Mouse (Mus musculus) olfactory bulb, adult 2 months (tissue): Measurements from ENCODE around the gene Itsn2. TPM values are rescaled to one million over a fixed set of nuclear protein-coding genes. Genes with fewer than 3 reads are reported as not detected.
"Not testable (repeated sequence)": the region's sequence is repeated elsewhere in the genome, so short reads cannot be mapped to it uniquely, and the experiment has no call there.

Experiments used
- H3K27ac ChIP-seq: fragments of 200-500 bp; 2 replicates; pipeline ENCODE4 v1.5.1; 2012; ENCODE audit warnings: low read depth, low read length; ENCODE audit not compliant: insufficient read depth
- H3K4me1 ChIP-seq: fragments of 200-500 bp; 2 replicates; pipeline ENCODE4 v1.6.1; 2012; ENCODE audit warnings: low read length; ENCODE audit not compliant: control insufficient read depth, insufficient read depth
- H3K4me3 ChIP-seq: fragments of 200-500 bp; 2 replicates; pipeline ENCODE4 v1.5.1; 2012; ENCODE audit warnings: mild to moderate bottlenecking, low read depth, low read length, moderate library complexity; ENCODE audit not compliant: insufficient read depth
- CTCF ChIP-seq: fragments of 200-500 bp; IDR thresholded peaks from 2 replicates; pipeline ENCODE4 v1.5.1; 2012; ENCODE audit warnings: low read depth, mild to moderate bottlenecking, low read length, moderate library complexity; ENCODE audit not compliant: insufficient read depth
- POLR2A ChIP-seq: fragments of 200-500 bp; IDR thresholded peaks from 2 replicates; pipeline ENCODE4 v1.6.1; 2012; ENCODE audit warnings: mild to moderate bottlenecking, low read depth, low read length, moderate library complexity; ENCODE audit not compliant: insufficient read depth
- WGBS: fragments of 180-500 bp; shearing (Covaris S2); methylation state at CpG from one replicate; pipeline ENCODE4 v1.1.7; 2018; 5-methylcytosine and 5-hydroxymethylcytosine counted together
- polyA plus RNA-seq: library from polyadenylated mRNA; stranded (reverse); fragments of >200 nt; gene quantifications from 2 replicates; pipeline ENCODE4 v1.2.4, GENCODE M21; 2012; ENCODE audit warnings: low replicate concordance; ENCODE audit not compliant: missing spikeins, insufficient read depth, insufficient read length

The Itsn2 gene
- polyA plus RNA-seq, 1 experiment, result not detected

DNA sequence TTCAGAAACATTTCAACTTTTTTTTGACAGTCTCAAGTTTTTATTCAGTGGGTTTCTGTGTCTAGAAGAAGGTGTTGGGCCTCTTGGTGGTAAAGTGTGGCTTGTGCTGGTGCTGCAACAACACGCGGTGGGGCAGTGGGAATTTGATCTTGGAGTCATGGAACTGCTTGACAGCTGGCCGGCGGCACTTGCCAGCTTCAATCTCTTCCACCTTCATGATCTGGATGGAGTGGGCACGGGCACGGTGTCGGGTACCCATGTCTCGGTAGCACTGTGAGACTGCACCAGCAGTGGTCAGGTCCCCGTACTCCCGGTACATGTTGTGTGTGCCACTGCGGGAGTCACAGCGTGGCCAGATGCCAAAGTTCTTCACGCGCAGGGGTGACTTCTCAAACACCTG is 96.9 kb downstream of the Itsn2 start:
- TF ChIP-seq CTCF (no peak), POLR2A (no peak)
- no peak overlapping the region for H3K4me3 ChIP-seq
- WGBS, result 93% methylated on average over 14 of the region's 14 CpGs
- no peaks in the 10 kb centered on the region; the same call in 1 of the 2 replicates for H3K4me1 ChIP-seq
- no peak overlapping the region for H3K27ac ChIP-seq

DNA sequence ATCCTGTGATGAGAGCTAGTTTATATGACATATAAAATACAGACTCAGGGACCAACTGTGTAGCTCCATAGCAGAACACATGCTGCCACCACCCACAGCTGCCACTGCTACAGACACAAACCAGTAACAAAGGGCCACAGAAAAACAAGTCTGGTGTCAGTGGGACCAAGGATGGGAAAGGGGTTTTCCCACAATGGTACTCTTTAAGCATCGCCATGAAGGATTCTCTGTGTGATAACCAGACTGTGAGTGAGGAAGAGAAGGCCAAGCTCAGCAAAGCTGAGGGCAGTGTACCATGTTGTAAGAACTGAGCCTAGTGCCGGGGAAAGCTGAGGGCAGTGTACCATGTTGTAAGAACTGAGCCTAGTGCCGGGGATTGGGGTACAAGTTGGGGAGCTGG is 98.8 kb downstream of the Itsn2 start:
- H3K27ac ChIP-seq, result peak overlapping the region; percentile 61
- TF ChIP-seq POLR2A, result no peak
- TF ChIP-seq CTCF, result no peak
- 81% methylated on average over 3 of the region's 3 CpGs for WGBS
- H3K4me3 ChIP-seq, result no peak overlapping the region
- H3K4me1 ChIP-seq, result no peaks in the 10 kb centered on the region

DNA sequence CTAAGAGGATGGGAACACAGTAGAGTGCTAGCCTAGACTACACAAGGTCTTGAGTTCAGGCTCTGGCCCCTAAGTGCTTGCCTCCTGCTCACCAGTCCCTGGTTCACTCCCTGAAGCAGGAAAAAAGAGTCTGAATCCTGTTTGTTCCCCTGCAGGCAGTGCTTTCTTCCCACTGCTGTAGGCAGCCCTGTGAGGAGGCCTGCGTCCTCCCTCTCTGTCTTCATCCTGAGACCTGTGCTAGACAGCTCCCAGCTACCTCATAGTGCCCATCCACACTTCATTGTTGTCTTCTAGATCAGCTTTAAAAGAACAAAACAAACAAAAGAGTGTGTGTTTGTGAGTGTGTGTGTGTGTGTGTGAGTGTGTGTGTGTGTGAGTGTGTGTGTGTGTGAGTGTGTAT is 102.1 kb downstream of the Itsn2 start:
- 94% methylated on average over 1 of the region's 1 CpGs for WGBS
- TF ChIP-seq CTCF, result no peak
- no peak for TF ChIP-seq POLR2A
- Histone ChIP-seq H3K4me1 (no peaks in the 10 kb centered on the region), H3K4me3 (no peak overlapping the region), H3K27ac (no peak overlapping the region)

DNA sequence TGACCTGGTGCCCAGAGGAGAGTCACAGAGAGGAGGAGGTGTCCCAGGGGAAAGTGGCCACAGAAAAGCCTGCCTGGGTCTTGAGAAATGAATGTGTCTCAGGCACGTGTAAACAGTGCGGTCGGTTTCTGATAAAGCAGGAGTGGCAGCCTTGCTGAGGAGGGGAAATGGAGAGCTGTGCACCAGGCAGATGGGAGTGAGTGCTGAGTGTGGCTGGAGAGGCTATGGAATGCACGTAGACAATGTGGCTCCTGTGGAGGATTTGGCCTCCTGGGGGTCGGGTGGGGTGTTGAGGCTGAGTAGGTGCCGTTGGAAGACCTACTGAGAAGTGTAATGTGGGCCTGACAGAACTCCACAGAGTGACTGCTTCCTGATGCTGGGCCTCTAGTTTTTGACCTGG is 113.2 kb downstream of the Itsn2 start:
- not testable (repeated sequence) for H3K4me3 ChIP-seq, H3K4me1 ChIP-seq, H3K27ac ChIP-seq
- WGBS, result 80% methylated on average over 6 of the region's 6 CpGs

GRCm38 (mm10) chr12:4706175-4706574 is 113.7 kb downstream of the Itsn2 start:
- 88% methylated on average over 5 of the region's 5 CpGs for WGBS
- Histone ChIP-seq H3K27ac (no peak overlapping the region), H3K4me3 (no peak overlapping the region), H3K4me1 (no peaks in the 10 kb centered on the region)
- TF ChIP-seq POLR2A (no peak), CTCF (no peak)

DNA sequence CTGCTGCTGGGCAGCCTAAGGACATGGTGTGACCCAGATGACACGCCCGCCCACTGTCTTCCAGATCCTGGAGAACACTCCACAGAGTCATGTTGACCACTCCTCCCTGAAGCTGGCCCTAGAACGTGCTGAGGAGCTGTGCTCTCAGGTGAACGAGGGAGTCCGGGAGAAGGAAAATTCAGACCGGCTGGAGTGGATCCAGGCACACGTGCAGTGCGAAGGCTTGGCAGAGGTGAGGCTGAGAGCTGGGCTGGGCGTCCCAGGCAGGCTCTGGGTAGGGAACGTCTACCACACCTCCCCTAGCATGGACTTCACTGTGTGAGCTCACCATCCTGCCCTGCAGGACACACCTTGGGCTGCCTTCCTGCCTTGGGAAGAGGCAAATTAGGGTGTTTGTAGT is 114.5 kb downstream of the Itsn2 start:
- Histone ChIP-seq H3K27ac (no peak overlapping the region), H3K4me1 (no peaks in the 10 kb centered on the region), H3K4me3 (no peak overlapping the region)
- TF ChIP-seq CTCF (no peak), POLR2A (no peak)
- WGBS, result 85% methylated on average over 10 of the region's 10 CpGs

DNA sequence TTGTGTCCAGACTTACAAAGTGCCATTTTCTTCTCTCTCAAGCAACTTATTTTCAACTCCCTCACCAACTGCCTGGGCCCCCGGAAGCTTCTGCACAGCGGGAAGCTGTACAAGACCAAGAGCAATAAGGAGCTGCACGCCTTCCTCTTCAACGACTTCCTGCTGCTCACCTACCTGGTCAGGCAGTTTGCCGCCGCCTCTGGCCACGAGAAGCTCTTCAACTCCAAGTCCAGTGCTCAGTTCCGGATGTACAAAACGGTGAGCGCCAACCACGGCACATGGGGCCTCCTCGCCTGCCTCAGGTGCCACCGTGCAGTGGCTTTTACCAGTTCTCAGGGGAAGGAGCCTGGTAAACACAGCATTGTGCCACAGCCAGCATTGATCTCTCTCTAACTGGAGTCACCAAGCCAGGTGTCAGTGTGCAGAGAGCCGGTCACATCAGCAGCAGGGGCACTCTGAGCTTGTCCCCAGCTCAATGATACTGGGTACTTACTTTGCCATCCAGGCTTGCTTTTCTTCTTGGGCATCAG is 115.1 kb downstream of the Itsn2 start:
- Histone ChIP-seq H3K4me3 (no peak overlapping the region), H3K4me1 (no peaks in the 10 kb centered on the region), H3K27ac (no peak overlapping the region)
- TF ChIP-seq POLR2A (no peak), CTCF (no peak)
- WGBS, result 93% methylated on average over 14 of the region's 14 CpGs

DNA sequence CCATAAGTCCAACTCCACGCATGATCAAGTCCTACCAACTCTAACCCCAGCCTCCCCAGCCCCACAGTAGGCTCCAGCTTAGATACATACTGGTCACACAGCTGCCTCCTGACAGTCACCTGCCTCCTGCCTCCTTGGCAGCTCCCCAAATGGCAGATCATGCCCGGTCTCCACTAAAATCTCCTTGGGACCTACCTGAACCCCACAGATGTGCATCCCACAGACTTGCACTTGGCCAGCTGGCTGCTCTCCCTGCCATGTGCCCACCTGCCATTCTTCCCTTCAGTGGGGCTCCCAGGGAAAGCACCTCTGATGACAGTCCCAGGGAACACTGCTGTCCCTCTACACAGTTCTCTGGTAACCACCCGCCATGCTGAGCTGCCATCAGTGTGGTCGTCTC is 115.9 kb downstream of the Itsn2 start:
- WGBS, result 85% methylated on average over 4 of the region's 4 CpGs
- Histone ChIP-seq H3K4me1 (no peaks in the 10 kb centered on the region), H3K4me3 (no peak overlapping the region), H3K27ac (no peak overlapping the region)
- TF ChIP-seq CTCF, result no peak
- no peak for TF ChIP-seq POLR2A

DNA sequence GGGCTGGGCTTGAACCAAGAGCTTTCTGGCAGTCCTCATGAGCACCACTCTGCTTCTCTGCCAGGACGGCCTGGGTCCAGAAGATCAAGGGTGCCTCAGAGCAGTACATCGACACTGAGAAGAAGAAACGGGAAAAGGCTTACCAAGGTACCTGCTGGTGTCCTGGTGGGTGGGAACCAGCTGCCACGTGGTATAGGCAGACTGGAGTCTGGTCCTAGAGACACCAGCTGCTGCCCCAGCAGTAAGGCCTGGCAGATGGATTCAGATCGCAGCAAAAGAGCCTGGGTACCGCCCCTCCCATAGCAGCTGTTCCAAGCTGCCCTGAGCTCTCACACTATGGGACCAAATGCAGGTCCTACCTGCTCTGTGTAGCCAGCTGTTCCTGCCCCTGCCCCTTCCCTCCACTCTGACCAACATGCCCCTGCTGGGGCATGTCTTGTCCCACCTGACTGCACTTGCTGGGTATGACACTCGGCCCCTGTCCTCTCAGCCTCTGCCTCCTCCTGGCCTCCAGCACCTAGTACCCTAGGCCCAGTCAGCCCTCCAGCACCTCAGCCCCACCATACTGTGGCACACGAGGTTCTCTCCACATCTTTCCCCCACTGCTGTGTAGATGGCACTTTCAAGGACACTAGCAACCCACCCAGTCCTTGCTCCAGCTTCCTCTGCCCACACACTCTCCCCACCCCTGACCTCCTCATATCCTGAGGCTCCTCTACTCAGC is 116.6 kb downstream of the Itsn2 start:
- no peak overlapping the region for H3K4me3 ChIP-seq

More for the DNA sequence above, 116.6 kb downstream of the Itsn2 start:
- Histone ChIP-seq H3K27ac (no peak overlapping the region), H3K4me1 (no peaks in the 10 kb centered on the region)
- TF ChIP-seq CTCF, result no peak
- no peak for TF ChIP-seq POLR2A
- WGBS, result 77% methylated on average over 8 of the region's 8 CpGs
